Mouse (Mus musculus) bone marrow, adult 2 months (tissue): ENCODE data around the gene Gm44503. TPM values are rescaled to one million over a fixed set of nuclear protein-coding genes. Genes with fewer than 3 reads are reported as not detected.
A peak's percentile ranks its signal among the peaks of the same experiment; 100 is the strongest.

Experiments used
- H3K27ac ChIP-seq: fragments of 200-500 bp; 2 replicates; pipeline ENCODE4 v1.5.1; 2012; ENCODE audit warnings: low read depth, mild to moderate bottlenecking, control low read depth, inconsistent platforms, low read length; ENCODE audit not compliant: control insufficient read depth, poor library complexity, insufficient read depth
- H3K4me1 ChIP-seq: fragments of 200-500 bp; 2 replicates; pipeline ENCODE4 v1.6.1; 2011; ENCODE audit warnings: low read length; ENCODE audit not compliant: control insufficient read depth, insufficient read depth
- H3K4me3 ChIP-seq: fragments of 200-500 bp; replicated peaks from 2 replicates; pipeline ENCODE3; 2011; ENCODE audit warnings: mild to moderate bottlenecking, low read depth, low read length, control low read depth; ENCODE audit not compliant: control insufficient read depth
- CTCF ChIP-seq: fragments of 200-500 bp; IDR thresholded peaks from 2 replicates; pipeline ENCODE4 v1.5.1; 2011; ENCODE audit warnings: low read length, control low read depth; ENCODE audit not compliant: control insufficient read depth, insufficient read depth
- POLR2A ChIP-seq: fragments of 200-500 bp; IDR thresholded peaks from 2 replicates; pipeline ENCODE4 v1.6.1; 2011; ENCODE audit warnings: low read depth, mild to moderate bottlenecking, control low read depth, low read length, borderline replicate concordance; ENCODE audit not compliant: control insufficient read depth
- WGBS: fragments of 180-500 bp; shearing (Covaris S2); methylation state at CpG from one replicate; pipeline ENCODE4 v1.1.7; 2018; 5-methylcytosine and 5-hydroxymethylcytosine counted together
- polyA plus RNA-seq: library from polyadenylated mRNA; stranded (reverse); fragments of >200 nt; gene quantifications from 2 replicates; pipeline ENCODE4 v1.2.4, GENCODE M21; 2011; ENCODE audit warnings: low replicate concordance; ENCODE audit not compliant: missing spikeins, insufficient read depth, insufficient read length

The Gm44503 gene
- polyA plus RNA-seq, 1 experiment = not detected

DNA sequence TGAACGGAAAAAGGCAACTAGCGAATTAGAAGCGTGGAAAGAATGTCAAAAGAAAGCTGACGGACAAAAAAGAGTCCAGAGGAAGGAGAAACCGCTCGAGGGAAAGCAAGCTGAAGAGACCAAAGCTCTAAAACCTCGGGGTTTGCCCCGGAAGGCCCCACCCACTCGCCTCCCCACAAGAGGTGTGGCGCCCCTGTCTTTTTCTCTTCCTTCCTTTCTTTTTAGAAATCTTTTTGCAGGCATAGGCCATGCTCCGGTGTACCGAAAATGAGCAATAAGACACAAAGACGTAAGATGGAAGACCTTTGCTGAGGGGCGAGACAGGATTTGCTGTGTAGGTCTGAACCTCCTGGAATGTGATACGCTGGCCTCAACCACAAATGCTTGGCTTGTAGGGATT, 3.3 kb downstream of the Gm44503 start:
- H3K27ac ChIP-seq = no peak overlapping the region
- TF ChIP-seq CTCF (no peak), POLR2A (no peak)
- 36% methylated on average over 15 of the region's 15 CpGs for whole genome bisulfite sequencing
- no peak overlapping the region for H3K4me3 ChIP-seq
- H3K4me1 ChIP-seq = peaks cover 6% of the 10 kb centered on the region; the same call in 1 of the 2 replicates

DNA sequence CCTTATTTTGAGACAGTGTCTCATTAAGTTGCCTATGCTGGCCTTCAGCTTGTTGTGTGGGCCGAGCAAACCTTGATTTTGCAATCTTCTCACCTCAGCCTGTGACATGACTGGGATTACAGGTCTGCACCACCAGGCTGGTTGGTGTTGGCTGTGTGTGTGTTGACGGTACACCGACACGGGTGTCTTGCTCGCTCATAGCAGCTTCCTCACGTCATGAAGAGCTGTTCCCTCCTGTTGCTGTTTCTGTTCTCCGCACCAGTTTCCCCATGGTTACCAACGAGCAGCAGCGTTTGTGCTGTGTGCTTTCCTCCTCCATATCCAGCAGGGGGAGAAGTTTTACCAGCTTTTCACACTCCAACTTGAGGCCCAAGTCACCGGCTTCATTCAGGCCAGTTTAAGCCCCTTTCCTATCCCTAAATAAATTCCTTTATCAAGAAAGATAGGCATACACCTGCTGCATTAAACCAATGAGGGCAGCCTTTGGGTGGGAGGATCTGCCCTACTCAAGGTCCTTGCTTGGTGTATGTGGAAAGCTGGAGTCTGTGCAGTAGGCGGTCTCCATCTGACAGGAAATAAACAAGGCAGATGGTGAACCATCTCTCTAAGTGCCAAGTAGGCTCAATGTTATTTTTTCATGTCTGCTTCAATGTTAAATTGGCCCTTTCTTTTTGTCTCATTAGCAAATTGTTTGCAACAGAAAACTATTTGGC, 9.9 kb downstream of the Gm44503 start:
- Histone ChIP-seq H3K4me3 (peak overlapping the region; percentile 68), H3K27ac (peak overlapping the region; percentile 93), H3K4me1 (peaks cover 5% of the 10 kb centered on the region)
- 9% methylated on average over 11 of the region's 11 CpGs for WGBS
- no peak for TF ChIP-seq POLR2A
- TF ChIP-seq CTCF = peak; percentile 68

DNA sequence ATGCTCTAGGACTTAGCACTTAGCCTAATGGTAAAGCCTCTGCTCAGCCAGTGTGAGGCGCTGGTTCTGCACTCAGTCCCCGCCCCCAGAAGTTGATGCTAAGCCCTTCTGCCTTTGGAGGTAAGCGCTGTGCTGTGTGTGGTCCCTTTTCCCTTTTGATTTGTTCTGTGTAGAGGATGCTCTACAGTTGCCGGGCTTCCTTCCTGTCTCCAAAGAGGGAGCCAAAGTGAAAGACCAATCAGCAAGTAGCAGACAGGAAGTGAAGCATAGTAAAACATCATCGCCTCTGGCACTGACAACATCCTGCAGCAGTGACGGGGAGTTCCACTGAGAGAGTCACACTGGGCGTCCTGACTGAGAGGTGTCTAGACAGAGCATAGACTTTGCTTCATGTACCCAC, 11.2 kb downstream of the Gm44503 start:
- Histone ChIP-seq H3K27ac (no peak overlapping the region), H3K4me3 (no peak overlapping the region), H3K4me1 (peaks cover 5% of the 10 kb centered on the region)
- no peak for TF ChIP-seq POLR2A
- peak; percentile 32; the same call in 1 of the 2 replicates for TF ChIP-seq CTCF
- WGBS = 43% methylated on average over 7 of the region's 7 CpGs

DNA sequence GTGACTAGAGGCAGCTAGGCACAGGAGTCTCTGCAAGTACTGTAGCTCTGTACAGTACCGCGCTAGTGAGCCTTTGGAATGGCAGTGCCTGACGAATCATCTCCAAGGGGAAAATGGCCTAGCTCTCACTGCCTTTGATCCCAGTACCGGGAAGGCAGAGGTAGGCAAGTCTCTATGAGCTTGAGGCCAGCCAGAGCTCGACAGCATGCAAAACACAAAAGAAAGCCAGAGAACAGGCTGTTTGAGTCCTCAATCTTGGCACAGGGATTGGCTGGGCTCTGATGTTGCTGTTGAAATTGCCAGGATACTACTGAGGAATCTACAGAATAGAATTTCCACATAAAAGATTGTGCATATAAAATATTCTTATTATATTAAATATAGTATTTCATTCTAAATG, 13.8 kb downstream of the Gm44503 start:
- Histone ChIP-seq H3K27ac (no peak overlapping the region), H3K4me1 (peaks cover 3% of the 10 kb centered on the region), H3K4me3 (no peak overlapping the region)
- 86% methylated on average over 5 of the region's 5 CpGs for WGBS
- TF ChIP-seq POLR2A (no peak), CTCF (no peak)

DNA sequence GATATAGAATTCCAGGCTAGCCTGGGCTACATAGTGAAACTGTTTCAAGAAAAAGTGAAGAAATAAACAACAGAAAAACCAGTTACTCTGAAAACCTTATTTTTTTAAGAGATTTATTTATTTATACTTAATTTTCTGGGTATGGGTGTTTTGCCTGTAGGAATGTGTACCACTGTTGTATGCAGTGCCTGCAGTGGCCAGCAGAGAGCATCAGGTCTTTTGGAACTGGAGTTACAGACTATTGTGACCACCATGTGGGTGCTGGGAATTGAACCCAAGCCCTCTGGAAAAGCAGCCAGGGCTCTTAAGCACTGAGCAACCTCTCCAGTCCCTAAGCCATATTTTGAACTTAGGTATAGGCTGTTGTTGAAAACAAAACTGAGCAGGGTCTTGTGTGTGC, 14.3 kb downstream of the Gm44503 start:
- Histone ChIP-seq H3K4me1 (peaks cover 3% of the 10 kb centered on the region), H3K4me3 (no peak overlapping the region), H3K27ac (peak overlapping the region; percentile 8; the same call in 1 of the 2 replicates)
- no peak for TF ChIP-seq CTCF
- no peak for TF ChIP-seq POLR2A

DNA sequence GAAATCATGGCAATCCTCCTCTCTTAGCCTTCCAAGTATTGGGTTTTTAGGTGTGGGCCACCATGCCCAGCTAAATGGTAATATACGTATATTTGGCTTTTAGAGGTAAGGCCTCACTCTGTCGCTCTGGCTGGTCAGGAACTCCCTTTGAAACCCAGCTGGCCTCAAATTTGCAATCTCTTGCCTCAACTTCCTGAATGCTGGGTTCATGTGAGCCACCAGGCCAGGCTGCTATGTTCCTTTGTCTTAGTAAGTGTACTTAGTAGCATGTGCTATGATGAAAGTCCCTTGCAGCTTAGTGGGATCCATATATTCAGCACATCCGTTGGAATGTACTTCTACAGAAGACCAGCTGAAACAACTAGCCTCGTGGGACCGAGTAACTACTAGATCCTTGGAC, 16.1 kb downstream of the Gm44503 start:
- WGBS = 37% methylated on average over 5 of the region's 5 CpGs
- TF ChIP-seq CTCF (no peak), POLR2A (no peak)

DNA sequence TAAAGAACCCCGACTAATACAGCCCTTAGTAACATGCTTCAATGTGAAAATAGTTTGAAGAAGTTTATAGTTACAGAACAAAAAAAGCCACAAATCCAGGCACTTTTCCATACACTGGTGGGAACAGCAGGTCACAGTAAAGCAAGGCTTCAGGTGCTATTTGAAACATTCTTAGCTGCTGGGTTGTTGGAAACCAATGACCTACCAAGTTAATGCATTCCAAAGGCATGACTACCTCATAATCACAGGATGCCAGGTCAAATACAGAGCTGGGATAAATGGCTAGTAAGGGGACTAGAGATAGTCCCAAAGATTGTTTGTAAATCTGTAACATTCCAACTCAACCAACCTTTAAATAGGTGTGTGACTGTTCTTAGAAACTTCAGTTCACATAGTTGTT, 16.6 kb downstream of the Gm44503 start:
- no peak overlapping the region for H3K27ac ChIP-seq
- H3K4me3 ChIP-seq = no peak overlapping the region
- TF ChIP-seq CTCF = no peak
- no peak for TF ChIP-seq POLR2A
- peaks cover 2% of the 10 kb centered on the region; the same call in 1 of the 2 replicates for H3K4me1 ChIP-seq
- whole genome bisulfite sequencing = 71% methylated on average over 1 of the region's 1 CpGs

More for the DNA sequence above, 16.1 kb downstream of the Gm44503 start:
- peak overlapping the region; percentile 72 for H3K27ac ChIP-seq
- H3K4me3 ChIP-seq = no peak overlapping the region
- peaks cover 2% of the 10 kb centered on the region; the same call in 1 of the 2 replicates for H3K4me1 ChIP-seq

DNA sequence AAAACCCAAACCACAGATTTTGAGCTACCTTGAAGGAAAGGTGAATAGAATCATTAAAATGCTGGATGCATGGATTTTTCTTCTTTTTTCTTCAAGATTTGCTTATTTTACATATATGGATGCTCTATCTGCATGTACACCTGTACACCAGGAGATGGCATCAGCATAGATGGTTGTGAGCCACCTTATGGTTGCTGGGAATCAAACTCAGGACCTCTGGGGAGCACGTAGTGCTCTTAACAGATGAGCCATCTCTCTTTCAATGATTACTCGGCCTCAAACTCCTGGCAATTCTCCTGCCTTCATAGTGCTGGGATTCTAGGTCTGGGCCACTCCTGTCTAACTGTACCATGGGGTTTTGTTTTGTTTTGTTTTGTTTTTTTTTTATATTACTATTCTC, 24.4 kb downstream of the Gm44503 start:
- no peak overlapping the region for H3K4me3 ChIP-seq
- H3K4me1 ChIP-seq = no peaks in the 10 kb centered on the region; the same call in 1 of the 2 replicates
- TF ChIP-seq CTCF (no peak), POLR2A (no peak)
- no peak overlapping the region for H3K27ac ChIP-seq
- 68% methylated on average over 2 of the region's 2 CpGs for WGBS
